Comparison of ENCODE assay signal across 7 mouse cellular contexts in the genomic region with DNA sequence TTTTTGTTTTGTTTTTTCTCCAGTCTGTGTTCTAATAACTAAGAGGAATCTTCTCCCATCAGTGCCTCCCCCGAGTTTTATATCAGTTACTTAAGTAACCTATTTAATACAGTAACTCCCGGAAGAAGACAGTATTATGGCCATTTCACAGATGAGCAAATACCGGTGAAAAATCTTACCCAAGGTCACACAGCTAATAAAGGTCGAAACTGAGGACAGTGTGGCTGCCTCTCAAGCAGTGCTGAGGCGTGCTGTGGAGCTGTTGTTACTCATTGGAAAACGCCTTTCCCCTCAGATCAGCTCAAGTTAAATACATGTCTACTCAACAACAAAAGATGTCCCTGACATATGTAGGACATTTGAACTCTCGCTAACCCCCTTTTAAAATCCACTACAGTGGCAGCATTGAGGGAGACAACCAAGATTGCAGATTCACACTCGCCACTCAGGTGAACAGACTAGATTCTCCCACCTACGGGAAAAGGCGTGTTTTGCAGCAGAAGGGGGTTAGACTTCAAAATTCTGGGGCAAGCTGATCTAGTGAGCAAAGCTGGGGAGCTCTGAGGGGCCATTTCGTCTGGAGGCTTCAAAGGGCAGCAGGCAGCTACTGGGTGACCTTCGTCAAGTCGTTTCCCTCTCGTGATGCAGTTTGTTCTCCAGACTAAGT. TPM values are rescaled to one million over a fixed set of nuclear protein-coding genes. Genes with fewer than 3 reads are reported as not detected.
DNase-seq lines count a peak whose midpoint lies in the region; ATAC-seq and TF ChIP-seq lines count a peak whose summit lies in the region.

No protein-coding gene starts in this region.

- no peaks in the 10 kb centered on the region for H3K9me3 ChIP-seq in embryonic facial prominence, embryonic 15.5 days (replicated peaks)
- no peaks in the 10 kb centered on the region for H3K9me3 ChIP-seq in intestine, postnatal 0 days (ENCODE audit: control insufficient read depth)
- H3K9me3 ChIP-seq in neural tube, embryonic 14.5 days (ENCODE audit: control insufficient read depth, low read length), result no peaks in the 10 kb centered on the region

- ATAC-seq in embryonic facial prominence, embryonic 15.5 days (ENCODE audit: insufficient number of reproducible peaks, low FRiP score, low TSS enrichment, low read depth), result no peak
- ATAC-seq in intestine, postnatal 0 days, result no peak
- ATAC-seq in neural tube, embryonic 14.5 days (ENCODE audit: low read depth), result no peak

- peak overlapping the region; percentile 74 for H3K4me3 ChIP-seq in embryonic facial prominence, embryonic 15.5 days (replicated peaks)
- H3K4me3 ChIP-seq in intestine, postnatal 0 days (ENCODE audit: low read depth, low read length), result peak overlapping the region; percentile 97
- H3K4me3 ChIP-seq in neural tube, embryonic 14.5 days (ENCODE audit: low read depth, low read length), result peak overlapping the region; percentile 97

- peaks cover 23% of the 10 kb centered on the region for H3K4me1 ChIP-seq in embryonic facial prominence, embryonic 15.5 days
- H3K4me1 ChIP-seq in intestine, postnatal 0 days (replicated peaks; ENCODE audit: control insufficient read depth, insufficient read depth, low read length), result peaks cover 17% of the 10 kb centered on the region; the same call in 1 of the 2 replicates
- peaks cover 12% of the 10 kb centered on the region for H3K4me1 ChIP-seq in neural tube, embryonic 14.5 days (ENCODE audit: control insufficient read depth, insufficient read depth, low read length)

- TF ChIP-seq CTCF in intestine, postnatal 0 days (IDR thresholded peaks at IDR 0.05; ENCODE audit: low read depth), result no peak

- H3K36me3 ChIP-seq in embryonic facial prominence, embryonic 15.5 days, result peaks cover 29% of the 10 kb centered on the region
- peaks cover 29% of the 10 kb centered on the region for H3K36me3 ChIP-seq in intestine, postnatal 0 days (ENCODE audit: control insufficient read depth, insufficient read depth)
- H3K36me3 ChIP-seq in neural tube, embryonic 14.5 days (ENCODE audit: control insufficient read depth, insufficient read depth, low read length), result peaks cover 26% of the 10 kb centered on the region

- peak overlapping the region; percentile 95; the same call in 1 of the 2 replicates for H3K27ac ChIP-seq in embryonic facial prominence, embryonic 15.5 days (replicated peaks)
- H3K27ac ChIP-seq in intestine, postnatal 0 days (ENCODE audit: low read depth, low read length), result peak overlapping the region; percentile 89
- H3K27ac ChIP-seq in neural tube, embryonic 14.5 days (ENCODE audit: low read depth, low read length), result peak overlapping the region; percentile 86; the same call in 1 of the 2 replicates

- peak overlapping the region; percentile 86 for H3K4me2 ChIP-seq in embryonic facial prominence, embryonic 15.5 days (replicated peaks)
- H3K4me2 ChIP-seq in intestine, postnatal 0 days (replicated peaks; ENCODE audit: low read depth), result peak overlapping the region; percentile 72
- peak overlapping the region; percentile 91 for H3K4me2 ChIP-seq in neural tube, embryonic 14.5 days (ENCODE audit: low read depth, low read length)

- WGBS in embryonic facial prominence, embryonic 15.5 days, result 23% methylated on average over 14 of the region's 14 CpGs
- 14% methylated on average over 14 of the region's 14 CpGs for WGBS in intestine, postnatal 0 days
- 31% methylated on average over 14 of the region's 14 CpGs for WGBS in neural tube, embryonic 14.5 days

- peak; percentile 18 to 71 for DNase-seq in spleen, postnatal 4 days (ENCODE audit: low spot score in 2 of 2)
- DNase-seq in spleen, postnatal 14 days (ENCODE audit: low spot score in 2 of 2), result no peak
- no peak for DNase-seq in layer of hippocampus, adult 11-12 months (ENCODE audit: low spot score)
- DNase-seq in natural killer cell, adult 2 months (ENCODE audit: low spot score in 2 of 2), result no peak

- peak overlapping the region; percentile 82 for H3K9ac ChIP-seq in embryonic facial prominence, embryonic 15.5 days
- H3K9ac ChIP-seq in intestine, postnatal 0 days (ENCODE audit: low read depth, low read length), result peak overlapping the region; percentile 99
- peak overlapping the region; percentile 96 for H3K9ac ChIP-seq in neural tube, embryonic 14.5 days (replicated peaks; ENCODE audit: low read depth, low read length)

- no peaks in the 10 kb centered on the region for H3K27me3 ChIP-seq in embryonic facial prominence, embryonic 15.5 days
- H3K27me3 ChIP-seq in intestine, postnatal 0 days (replicated peaks; ENCODE audit: control insufficient read depth, insufficient read depth, low read length), result no peaks in the 10 kb centered on the region
- H3K27me3 ChIP-seq in neural tube, embryonic 14.5 days (ENCODE audit: control insufficient read depth, insufficient read depth, low read length), result peaks cover 3% of the 10 kb centered on the region; the same call in 1 of the 2 replicates

RNA-seq across cellular contexts. Expression of gene Ndufa6, which starts 0.9 kb away (rescaled TPM):
- 314 and 320 TPM in 2 replicates for polyA plus RNA-seq in embryonic facial prominence, embryonic 15.5 days (2015; fragmentation: Nextera tagmentation; extraction: Ambion mirVana)
- 830 and 832 TPM in 2 replicates for polyA plus RNA-seq in intestine, postnatal 0 days (2015; fragmentation: Nextera tagmentation; extraction: Ambion mirVana)
- polyA plus RNA-seq in neural tube, embryonic 14.5 days (2014; fragmentation: Nextera tagmentation; extraction: Ambion mirVana), result 391 and 432 TPM in 2 replicates

RNA-seq across cellular contexts. Expression of gene Smdt1, which starts 14.5 kb away (rescaled TPM):
- 264 and 279 TPM in 2 replicates for polyA plus RNA-seq in embryonic facial prominence, embryonic 15.5 days (2015; fragmentation: Nextera tagmentation; extraction: Ambion mirVana)
- 448 and 457 TPM in 2 replicates for polyA plus RNA-seq in intestine, postnatal 0 days (2015; fragmentation: Nextera tagmentation; extraction: Ambion mirVana)
- 351 and 392 TPM in 2 replicates for polyA plus RNA-seq in neural tube, embryonic 14.5 days (2014; fragmentation: Nextera tagmentation; extraction: Ambion mirVana)

RNA-seq across cellular contexts. Expression of gene Pheta2, which starts 14.5 kb away (rescaled TPM):
- 23.8 and 24.9 TPM in 2 replicates for polyA plus RNA-seq in embryonic facial prominence, embryonic 15.5 days (2015; fragmentation: Nextera tagmentation; extraction: Ambion mirVana)
- polyA plus RNA-seq in intestine, postnatal 0 days (2015; fragmentation: Nextera tagmentation; extraction: Ambion mirVana), result 5.4 and 5.5 TPM in 2 replicates
- polyA plus RNA-seq in neural tube, embryonic 14.5 days (2014; fragmentation: Nextera tagmentation; extraction: Ambion mirVana), result 0.87 and 2.4 TPM in 2 replicates

RNA-seq across cellular contexts. Expression of gene Naga, which starts 14.5 kb away (rescaled TPM):
- polyA plus RNA-seq in embryonic facial prominence, embryonic 15.5 days (2015; fragmentation: Nextera tagmentation; extraction: Ambion mirVana), result 64.8 and 65.9 TPM in 2 replicates
- polyA plus RNA-seq in intestine, postnatal 0 days (2015; fragmentation: Nextera tagmentation; extraction: Ambion mirVana), result 1,439 and 1,503 TPM in 2 replicates
- polyA plus RNA-seq in neural tube, embryonic 14.5 days (2014; fragmentation: Nextera tagmentation; extraction: Ambion mirVana), result 27.1 and 34.9 TPM in 2 replicates

RNA-seq across cellular contexts. Expression of gene Cyp2d22, which starts 26.8 kb away (rescaled TPM):
- polyA plus RNA-seq in embryonic facial prominence, embryonic 15.5 days (2015; fragmentation: Nextera tagmentation; extraction: Ambion mirVana), result 12.2 and 12.3 TPM in 2 replicates
- 5.7 and 7.6 TPM in 2 replicates for polyA plus RNA-seq in intestine, postnatal 0 days (2015; fragmentation: Nextera tagmentation; extraction: Ambion mirVana)
- polyA plus RNA-seq in neural tube, embryonic 14.5 days (2014; fragmentation: Nextera tagmentation; extraction: Ambion mirVana), result 0.99 and 1.8 TPM in 2 replicates

Comparison
In these comparisons a context has a peak if more than half of its experiments do, and no peak if none do; other contexts are left out.
1. DNase-seq: peak in spleen, postnatal 4 days (2 of 2); none in spleen, postnatal 14 days (0 of 2), layer of hippocampus, adult 11-12 months (single experiment) and natural killer cell, adult 2 months (0 of 2).
2. Peak in every context shown above with its lines, with median percentiles within 50 percentile points of each other: H3K27ac ChIP-seq, H3K4me2 ChIP-seq, H3K4me3 ChIP-seq and H3K9ac ChIP-seq.